Mouse (Mus musculus) erythroblast, embryonic 14.5 days (primary cell): ENCODE measurements around the gene Cit.

Experiments
- GATA1 ChIP-seq: IDR thresholded peaks from 2 replicates; pipeline ENCODE4 v1.6.1; 2012; ENCODE audit warnings: low read length, inconsistent platforms, mixed read lengths
- TAL1 ChIP-seq: IDR thresholded peaks from 3 replicates; pipeline ENCODE4 v1.6.1; 2012; ENCODE audit warnings: low read length, inconsistent platforms, mixed read lengths

DNA sequence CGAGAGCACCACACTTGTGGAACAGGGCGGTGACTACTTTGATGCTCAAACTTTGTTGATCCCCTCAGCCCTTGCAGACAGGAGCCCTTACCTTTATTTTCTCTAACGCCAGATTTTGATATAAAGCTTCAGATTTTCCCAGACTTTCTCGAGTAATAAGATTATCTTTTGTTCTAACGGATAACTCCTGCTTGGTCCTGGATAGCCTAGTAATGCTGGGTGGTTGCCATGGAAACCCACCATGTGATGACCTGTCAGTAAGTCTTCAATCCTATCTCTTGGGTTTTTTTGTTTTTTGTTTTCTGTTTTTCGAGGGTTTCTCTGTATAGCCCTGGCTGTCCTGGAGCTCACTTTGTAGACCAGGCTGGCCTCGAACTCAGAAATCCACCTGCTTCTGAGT is 197.2 kb downstream of the Cit start:
- TF ChIP-seq TAL1 (no peak), GATA1 (no peak)
